Mouse (Mus musculus) naive thymus-derived CD4-positive, alpha-beta T cell, adult 2 months (primary cell): ENCODE measurements around the gene Rcor2.

Source experiments
- DNase-seq: peaks from one replicate; pipeline ENCODE4 v3.0.0-alpha.2; 2011; ENCODE audit warnings: low read depth

Gene Rcor2

GRCm38 (mm10) chr19:7267091-7267741, at the start of gene Rcor2:
Rcor2 (plus strand) TSS chr19:7267325.
- DNase-seq: peak; percentile 56

GRCm38 (mm10) chr19:7217926-7218267, 49.2 kb upstream of the Rcor2 start:
- no peak for DNase-seq

DNA sequence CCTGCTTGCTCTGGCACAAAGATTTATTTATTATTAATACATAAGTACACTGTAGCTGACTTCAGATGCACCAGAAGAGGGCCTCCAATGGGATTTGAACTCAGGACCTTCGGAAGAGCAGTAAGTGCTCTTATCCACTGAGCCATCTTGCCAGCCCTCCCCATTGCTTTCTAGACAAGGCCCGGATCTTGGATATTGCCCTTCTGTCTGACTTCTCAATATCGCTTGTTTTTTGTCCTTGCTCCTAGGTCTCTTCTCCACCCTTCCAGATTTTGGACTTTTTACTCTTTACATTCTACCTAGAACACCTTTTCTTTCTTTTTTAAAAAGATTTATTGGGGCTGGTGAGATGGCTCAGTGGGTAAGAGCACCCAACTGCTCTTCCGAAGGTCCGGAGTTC, 48.4 kb upstream of the Rcor2 start:
- DNase-seq: no peak

- DNase-seq: no peak
Measured at GRCm38 (mm10) chr19:7222196-7222595, 44.9 kb upstream of the Rcor2 start.

DNA sequence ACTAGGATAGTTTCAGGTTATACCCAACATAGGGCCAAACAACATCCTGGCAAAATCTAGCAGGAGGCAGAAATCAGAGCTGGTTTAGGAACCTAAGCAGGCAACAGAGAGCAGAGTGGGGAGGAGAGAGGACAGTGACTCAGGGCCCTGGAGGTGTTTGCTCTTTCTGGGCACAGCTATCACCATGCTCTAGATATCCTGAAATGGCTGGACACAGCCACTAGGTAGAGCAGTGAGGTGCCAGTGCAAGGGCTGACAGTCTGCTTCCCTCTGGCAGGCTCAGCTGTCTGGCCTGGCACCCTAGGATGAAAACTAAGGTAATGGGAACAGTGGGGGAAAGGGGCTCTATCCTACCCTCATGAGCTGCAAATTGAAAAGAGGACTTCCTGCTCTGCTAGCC, 43.6 kb upstream of the Rcor2 start:
- DNase-seq: no peak

DNA sequence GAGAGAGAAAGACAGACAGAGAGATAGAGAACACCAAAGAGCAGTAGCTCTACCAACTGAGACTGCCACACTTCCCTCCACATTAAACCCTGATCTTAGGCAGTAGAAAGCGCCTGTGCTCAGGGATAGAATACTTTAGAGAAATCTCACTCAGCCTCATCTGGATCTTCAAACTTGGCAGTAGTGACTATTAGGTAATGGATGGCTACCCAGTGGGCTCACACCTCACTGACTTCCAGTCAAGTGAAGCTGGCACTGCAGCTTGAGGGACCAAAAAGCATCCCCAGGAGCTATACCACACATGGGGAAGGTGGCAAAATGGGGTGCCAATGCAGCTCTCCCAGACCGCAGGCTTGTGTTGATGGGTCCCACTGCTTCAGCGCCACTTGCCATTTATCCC, 42.9 kb upstream of the Rcor2 start:
- no peak for DNase-seq

GRCm38 (mm10) chr19:7225096-7225690, 41.9 kb upstream of the Rcor2 start:
- DNase-seq: no peak

DNA sequence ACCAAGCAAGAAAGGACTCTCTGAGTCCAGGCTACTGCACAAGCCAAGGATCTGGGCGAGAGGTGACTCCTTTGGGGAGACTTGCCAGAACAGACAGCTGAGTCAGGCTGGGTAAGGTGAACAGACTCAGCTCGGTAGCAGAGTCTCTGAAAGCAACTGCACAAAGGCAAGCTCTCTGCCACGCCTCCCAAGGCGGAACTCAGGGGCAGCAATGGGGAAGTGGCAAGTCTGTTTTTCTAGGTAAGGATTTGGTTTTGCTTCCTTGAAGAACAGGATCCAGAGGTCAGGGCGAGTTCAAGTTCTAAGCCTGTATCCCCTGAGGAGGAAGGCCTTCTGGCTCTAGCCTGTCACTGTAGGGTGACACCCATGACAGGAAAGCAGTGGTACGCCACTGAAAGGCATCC, 40.6 kb upstream of the Rcor2 start:
- DNase-seq: no peak

- DNase-seq: peak; percentile 87
Measured at GRCm38 (mm10) chr19:7234537-7235221, 32.4 kb upstream of the Rcor2 start.

DNA sequence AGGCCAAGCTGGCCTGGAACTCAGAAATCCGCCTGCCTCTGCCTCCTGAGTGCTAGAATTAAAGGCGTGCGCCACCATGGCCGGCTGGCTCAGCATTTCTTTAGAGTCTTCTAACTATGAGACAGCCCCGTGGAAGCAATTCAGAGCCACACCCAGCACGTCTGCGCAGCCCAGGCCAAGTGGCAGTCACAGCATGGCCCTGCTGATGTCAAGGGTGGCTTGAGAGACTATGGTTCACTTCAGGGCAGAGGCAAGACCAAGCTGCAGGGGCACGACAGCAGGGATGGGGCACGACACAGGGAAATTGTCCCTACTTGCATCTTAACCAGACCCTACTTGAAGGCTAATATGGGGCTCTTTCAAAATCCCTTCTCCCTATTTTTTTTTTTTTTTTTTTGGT, 31.7 kb upstream of the Rcor2 start:
- DNase-seq: no peak

DNA sequence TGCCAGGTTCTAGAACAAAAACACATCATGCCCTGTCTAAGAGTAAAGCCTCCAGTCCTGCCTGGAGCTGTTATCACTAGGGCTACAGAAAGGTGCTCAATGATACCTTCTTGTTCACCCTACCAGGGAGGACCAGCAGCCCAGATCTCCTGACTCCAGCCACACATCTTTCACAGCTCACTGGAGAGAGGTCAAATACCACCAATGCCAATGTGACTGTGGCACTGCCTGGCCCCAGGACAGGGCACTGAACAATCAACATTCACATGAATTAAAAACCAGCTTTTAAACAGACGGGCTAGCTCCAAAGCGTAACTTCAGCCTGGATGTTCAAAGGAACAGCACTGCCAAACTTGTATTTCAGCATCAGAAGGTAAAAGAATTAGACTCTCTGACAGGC, 31.1 kb upstream of the Rcor2 start:
- no peak for DNase-seq

- no peak for DNase-seq
Measured at GRCm38 (mm10) chr19:7236742-7237141, 30.4 kb upstream of the Rcor2 start.

GRCm38 (mm10) chr19:7239574-7239973, 27.6 kb upstream of the Rcor2 start:
- DNase-seq: no peak

DNA sequence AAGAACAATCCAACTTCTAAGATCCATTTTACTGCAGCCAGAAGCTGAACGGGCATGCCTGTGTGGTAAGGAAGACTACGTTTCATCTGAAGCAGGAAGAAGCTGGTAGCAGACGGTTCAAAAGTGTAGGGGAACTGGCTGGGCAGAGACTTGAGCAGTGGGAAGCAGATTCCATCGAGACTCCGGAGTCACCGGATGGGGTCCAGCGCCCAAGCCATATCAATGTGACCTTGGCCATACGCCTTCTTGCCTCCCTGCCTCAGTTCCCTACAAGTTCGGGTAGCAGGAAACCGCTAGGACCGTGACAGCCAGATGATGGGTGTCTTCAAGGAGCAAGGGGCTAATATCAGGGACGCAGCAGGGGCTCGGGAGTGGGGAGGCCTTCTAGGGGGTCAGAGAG, 26.8 kb upstream of the Rcor2 start:
- peak; percentile 46 for DNase-seq

GRCm38 (mm10) chr19:7240782-7241690, 26.1 kb upstream of the Rcor2 start, which contains the start of gene Naa40:
Naa40 (minus strand) TSS chr19:7241183.
- peak; percentile 97 for DNase-seq

DNA sequence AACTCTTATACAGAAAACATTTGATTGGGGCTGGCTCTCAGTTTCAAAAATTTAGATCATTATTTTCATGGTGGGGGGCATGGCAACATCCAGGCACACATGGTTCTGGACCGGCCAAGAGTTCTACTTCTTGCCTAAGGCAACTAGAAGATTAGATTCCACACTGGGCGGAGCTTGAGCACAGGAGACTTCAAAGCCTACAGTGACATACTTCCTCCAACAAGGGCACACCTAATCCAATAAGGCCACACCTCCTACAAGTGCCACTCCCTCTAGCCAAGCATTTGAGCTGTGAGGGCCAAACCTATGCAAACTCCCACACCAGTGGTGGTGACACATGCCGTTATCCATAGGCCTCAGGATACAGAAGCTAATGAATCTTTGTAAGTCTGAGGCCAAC, 21.1 kb upstream of the Rcor2 start:
- no peak for DNase-seq

DNA sequence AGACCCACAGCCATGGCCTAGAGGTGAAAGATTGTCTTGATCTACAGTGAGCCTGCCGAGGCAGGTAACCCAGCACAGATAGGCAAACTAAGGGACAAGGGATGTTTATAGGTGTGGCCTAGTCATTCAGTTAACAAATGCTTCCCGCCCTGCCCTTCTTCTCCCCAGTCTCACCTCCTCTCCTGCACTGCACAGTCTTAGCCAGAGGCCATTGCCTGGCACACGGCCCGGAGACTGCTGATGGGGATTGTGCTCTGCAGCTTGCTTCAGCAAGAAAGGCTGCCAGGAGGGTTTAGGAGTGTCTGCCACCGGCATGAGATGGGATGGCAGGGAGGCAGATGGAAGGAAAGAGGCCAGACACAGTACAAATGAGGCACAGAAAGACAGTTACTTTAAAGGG, 9.2 kb upstream of the Rcor2 start:
- DNase-seq: no peak

- no peak for DNase-seq
Measured at GRCm38 (mm10) chr19:7261476-7261875, 5.6 kb upstream of the Rcor2 start.

DNA sequence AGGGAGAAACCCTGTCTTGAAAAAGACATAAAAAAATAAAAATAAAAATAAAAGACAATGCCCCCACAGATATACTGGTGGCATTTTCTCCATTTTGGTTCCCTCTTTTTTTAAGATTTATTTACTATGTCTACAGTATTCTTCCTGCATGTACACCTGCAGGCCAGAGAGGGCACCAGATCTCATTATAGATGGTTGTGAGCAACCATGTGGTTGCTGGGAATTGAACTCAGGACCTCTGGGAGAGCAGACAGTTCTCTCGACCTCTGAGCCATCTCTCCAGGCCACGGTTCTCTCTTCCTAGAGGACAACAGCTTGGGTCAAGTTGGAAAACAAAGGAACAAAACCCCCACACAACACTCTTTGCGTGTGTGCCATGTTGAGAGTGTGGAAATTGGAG, 5.2 kb upstream of the Rcor2 start:
- DNase-seq: no peak

DNA sequence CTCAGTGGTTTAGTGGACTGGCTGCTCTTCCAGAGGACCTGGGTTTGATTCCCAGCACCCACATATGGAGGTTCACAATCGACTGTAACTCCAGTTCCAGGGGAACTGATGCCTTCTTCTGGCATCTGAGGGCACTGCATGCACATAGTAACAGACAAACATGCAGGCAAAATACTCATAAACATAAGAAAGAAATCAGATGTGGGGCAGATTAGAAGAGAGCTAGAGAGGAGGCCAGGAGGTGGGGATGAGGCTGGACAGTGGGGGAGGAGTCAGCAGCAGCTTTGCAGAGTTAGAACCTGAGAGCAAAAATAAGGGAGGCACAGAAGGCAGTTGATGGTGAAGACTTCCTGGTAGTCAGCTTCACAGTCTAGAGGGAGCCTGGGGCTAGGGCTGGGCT, 4.5 kb upstream of the Rcor2 start:
- DNase-seq: no peak

GRCm38 (mm10) chr19:7264088-7264765, 2.9 kb upstream of the Rcor2 start:
- peak; percentile 91 for DNase-seq

GRCm38 (mm10) chr19:7264766-7265331, 2.3 kb upstream of the Rcor2 start:
- no peak for DNase-seq
